Mouse (Mus musculus): Measurements from ENCODE around the gene AY074887. TPM values are rescaled to one million over a fixed set of nuclear protein-coding genes. Genes with fewer than 3 reads are reported as not detected.

AY074887 gene
- not detected in 2 replicates for polyA plus RNA-seq (2012; rRNA removed)

GRCm38 (mm10) chr9:54950575-54951321 is at the start of gene AY074887, which contains the start of gene Psma4:
Gene AY074887, minus strand, starts transcription at chr9:54950998.
Gene Psma4, plus strand, starts transcription at chr9:54950790.

GRCm38 (mm10) chr9:54980674-54981073 is 29.9 kb upstream of the AY074887 start, which contains the start of gene Chrna5:
Gene Chrna5, plus strand, starts transcription at chr9:54980880.

GRCm38 (mm10) chr9:54917010-54917677 is 33.7 kb downstream of the AY074887 start, which contains the start of gene Hykk:
Gene Hykk, plus strand, starts transcription at chr9:54917283.

Other genes with a start within 250 kb of the AY074887 start
- gene Wdr61, start 216.5 kb downstream of the AY074887 start, polyA plus RNA-seq (2012; rRNA removed), result 5.5 and 10.0 TPM in 2 replicates
- 0.92 and 2.6 TPM in 2 replicates for gene Crabp1, start 186.2 kb downstream of the AY074887 start, polyA plus RNA-seq (2012; rRNA removed)
- 0.16 and 0.57 TPM in 2 replicates for gene Ireb2, start 87.2 kb downstream of the AY074887 start, polyA plus RNA-seq (2012; rRNA removed)
- gene Hykk, start 33.7 kb downstream of the AY074887 start, polyA plus RNA-seq (2012; rRNA removed), result 0.11 and 0.29 TPM in 2 replicates
- gene Psma4, start 208 bp downstream of the AY074887 start, polyA plus RNA-seq (2012; rRNA removed), result 4.7 and 6.8 TPM in 2 replicates
- gene Chrna5, start 29.9 kb upstream of the AY074887 start, polyA plus RNA-seq (2012; rRNA removed), result 0.02 TPM in 1 of 2 replicates, not detected in the other
- gene Chrna3, start 75.6 kb upstream of the AY074887 start, polyA plus RNA-seq (2012; rRNA removed), result 0.52 and 0.71 TPM in 2 replicates
- gene Chrnb4, start 97.8 kb upstream of the AY074887 start, polyA plus RNA-seq (2012; rRNA removed), result 1.2 and 1.3 TPM in 2 replicates
- gene Ube2q2, start 197.9 kb upstream of the AY074887 start, polyA plus RNA-seq (2012; rRNA removed), result 6.3 and 7.2 TPM in 2 replicates